Mouse (Mus musculus) ES-Bruce4 (cell line): ENCODE results near the gene Zcchc10.

Experiments
- CTCF ChIP-seq: IDR thresholded peaks from one replicate; pipeline ENCODE4 v1.8.1; 2011; ENCODE audit warnings: low read depth, low read length
- EP300 ChIP-seq: IDR thresholded peaks from 2 replicates; pipeline ENCODE4 v1.6.1; 2011; ENCODE audit warnings: low read depth, low read length; ENCODE audit not compliant: insufficient read depth
- POLR2A ChIP-seq: IDR thresholded peaks from one replicate; pipeline ENCODE4 v1.8.1; 2011; ENCODE audit warnings: low read length; ENCODE audit not compliant: insufficient read depth

DNA sequence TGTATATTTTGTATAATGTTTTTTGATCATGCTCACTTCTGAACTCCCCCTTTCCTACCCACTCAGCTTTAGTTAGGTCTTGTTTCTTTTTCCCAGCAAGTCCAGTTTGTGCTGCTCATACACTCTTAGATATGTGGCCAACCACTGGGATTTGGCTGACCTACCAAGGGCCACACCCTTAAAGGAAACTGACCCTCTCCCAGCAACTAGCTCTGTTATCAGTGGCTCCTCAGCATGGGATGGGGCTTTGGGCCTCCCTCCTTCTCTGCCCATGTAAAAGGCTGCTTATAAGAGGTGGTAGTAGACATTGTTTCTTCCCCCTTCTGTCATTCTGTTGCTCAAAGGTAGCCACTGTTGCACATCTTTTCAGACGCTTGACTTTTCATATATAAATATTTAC, 54.4 kb downstream of the Zcchc10 start:
- TF ChIP-seq CTCF (no peak), POLR2A (no peak), EP300 (no peak)
